Mouse (Mus musculus) liver, adult 2 months (tissue): ENCODE measurements around the gene Ube4b.

Experiments used
- CTCF ChIP-seq: fragments of 200-500 bp; IDR thresholded peaks from 2 replicates; pipeline ENCODE4 v1.5.1; 2011; ENCODE audit warnings: low read depth, low read length, control low read depth
- POLR2A ChIP-seq: fragments of 200-500 bp; IDR thresholded peaks from 2 replicates; pipeline ENCODE4 v1.6.1; 2011; ENCODE audit warnings: low read length, control low read depth; ENCODE audit not compliant: insufficient read depth; ENCODE audit errors: extremely low read depth

GRCm38 (mm10) chr4:149445868-149446267 lies 19.3 kb upstream of the Ube4b start:
- TF ChIP-seq POLR2A = no peak
- TF ChIP-seq CTCF = no peak
